Mouse (Mus musculus) thymus, adult 2 months (tissue): Measurements from ENCODE around the gene Lias. TPM values are rescaled to one million over a fixed set of nuclear protein-coding genes. Genes with fewer than 3 reads are reported as not detected.
A peak's percentile ranks its signal among the peaks of the same experiment; 100 is the strongest.

Experiments used
- DNase-seq: peaks from one replicate; pipeline ENCODE4 v3.0.0; 2021
- H3K27ac ChIP-seq: fragments of 200-500 bp; 2 replicates; pipeline ENCODE4 v1.5.1; 2012; ENCODE audit warnings: low read length, control low read depth; ENCODE audit not compliant: control insufficient read depth, insufficient read depth
- H3K27me3 ChIP-seq: fragments of 200-500 bp; 2 replicates; pipeline ENCODE4 v1.6.1; 2012; ENCODE audit warnings: mild to moderate bottlenecking, low read length, moderate library complexity, mixed read lengths; ENCODE audit not compliant: control insufficient read depth, insufficient read depth
- H3K36me3 ChIP-seq: fragments of 200-500 bp; 2 replicates; pipeline ENCODE4 v1.6.1; 2012; ENCODE audit warnings: mild to moderate bottlenecking, low read length, moderate library complexity; ENCODE audit not compliant: control insufficient read depth, insufficient read depth
- H3K4me1 ChIP-seq: fragments of 200-500 bp; replicated peaks from 2 replicates; pipeline ENCODE4 v1.6.1; 2012; ENCODE audit warnings: low read length; ENCODE audit not compliant: control insufficient read depth, insufficient read depth
- H3K4me3 ChIP-seq: fragments of 200-500 bp; 2 replicates; pipeline ENCODE4 v1.5.1; 2012; ENCODE audit warnings: mild to moderate bottlenecking, low read length, control low read depth, moderate library complexity; ENCODE audit not compliant: control insufficient read depth, insufficient read depth
- CTCF ChIP-seq: fragments of 200-500 bp; IDR thresholded peaks from 2 replicates; pipeline ENCODE4 v1.5.1; 2012; ENCODE audit warnings: mild to moderate bottlenecking, control low read depth, low read length, moderate library complexity, borderline replicate concordance; ENCODE audit not compliant: control insufficient read depth, poor library complexity, insufficient read depth; ENCODE audit errors: extremely low read depth
- POLR2A ChIP-seq: fragments of 200-500 bp; IDR thresholded peaks from 2 replicates; pipeline ENCODE4 v1.6.1; 2012; ENCODE audit warnings: mild to moderate bottlenecking, low read length, control low read depth, moderate library complexity; ENCODE audit not compliant: control insufficient read depth, poor library complexity, insufficient read depth; ENCODE audit errors: extremely low read depth
- WGBS: fragments of 180-500 bp; shearing (Covaris S2); methylation state at CpG from one replicate; pipeline ENCODE4 v1.1.7; 2018; 5-methylcytosine and 5-hydroxymethylcytosine counted together
- polyA plus RNA-seq: library from polyadenylated mRNA; depleted of rRNA; stranded (reverse); fragments of >200 nt; gene quantifications from 2 replicates; pipeline ENCODE4 v1.2.3, GENCODE M21; 2012

Gene Lias
- polyA plus RNA-seq, 1 experiment, result 14.7 TPM

DNA sequence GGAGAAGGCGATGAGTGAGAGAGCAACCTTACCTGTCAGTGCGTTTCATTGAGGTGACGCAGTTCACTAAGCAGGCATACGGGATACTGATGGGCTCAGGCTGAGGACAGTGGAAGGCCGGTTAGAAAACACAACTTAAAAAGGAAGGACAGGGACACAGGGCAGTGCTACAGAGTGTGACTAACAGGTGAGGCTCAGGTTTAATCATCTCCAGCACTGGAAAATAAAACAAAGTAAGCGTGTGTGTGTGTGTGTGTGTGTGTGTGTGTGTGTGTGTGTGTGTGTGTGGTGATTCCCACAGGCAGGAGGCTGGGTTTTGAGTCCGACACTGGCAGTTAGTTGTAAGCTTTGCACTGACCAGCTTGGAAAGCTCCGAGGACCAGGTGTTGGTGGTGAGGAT lies 31.5 kb downstream of the Lias start:
- no peak overlapping the region for H3K4me3 ChIP-seq
- no peaks in the 10 kb centered on the region for H3K27me3 ChIP-seq
- H3K36me3 ChIP-seq, result no peaks in the 10 kb centered on the region
- no peaks in the 10 kb centered on the region for H3K4me1 ChIP-seq
- TF ChIP-seq POLR2A (no peak), CTCF (no peak)
- no peak for DNase-seq
- H3K27ac ChIP-seq, result no peak overlapping the region
- 95% methylated on average over 8 of the region's 8 CpGs for WGBS

DNA sequence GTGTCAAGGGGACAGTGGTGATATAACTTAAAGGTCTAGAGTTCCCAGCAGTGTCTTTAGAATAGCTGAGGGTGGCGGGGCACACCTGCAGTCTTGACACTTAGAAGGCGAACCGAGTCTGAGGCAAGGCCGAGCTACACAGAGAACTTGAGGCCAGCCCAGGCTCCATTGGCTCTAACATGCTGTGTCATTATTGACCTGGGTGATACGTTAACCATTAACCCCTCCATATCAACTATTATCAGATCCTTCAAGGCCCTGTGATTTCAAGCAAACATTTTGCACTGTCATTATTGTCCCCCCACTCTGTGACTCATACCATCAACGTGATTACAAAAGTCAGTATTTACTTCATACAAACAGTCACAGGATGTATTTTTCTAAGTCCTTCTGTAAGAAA lies 32.9 kb downstream of the Lias start:
- WGBS, result 94% methylated on average over 6 of the region's 6 CpGs
- no peak for DNase-seq
- Histone ChIP-seq H3K27ac (no peak overlapping the region), H3K36me3 (no peaks in the 10 kb centered on the region), H3K4me1 (no peaks in the 10 kb centered on the region), H3K27me3 (no peaks in the 10 kb centered on the region), H3K4me3 (no peak overlapping the region)
- TF ChIP-seq POLR2A (no peak), CTCF (no peak)

DNA sequence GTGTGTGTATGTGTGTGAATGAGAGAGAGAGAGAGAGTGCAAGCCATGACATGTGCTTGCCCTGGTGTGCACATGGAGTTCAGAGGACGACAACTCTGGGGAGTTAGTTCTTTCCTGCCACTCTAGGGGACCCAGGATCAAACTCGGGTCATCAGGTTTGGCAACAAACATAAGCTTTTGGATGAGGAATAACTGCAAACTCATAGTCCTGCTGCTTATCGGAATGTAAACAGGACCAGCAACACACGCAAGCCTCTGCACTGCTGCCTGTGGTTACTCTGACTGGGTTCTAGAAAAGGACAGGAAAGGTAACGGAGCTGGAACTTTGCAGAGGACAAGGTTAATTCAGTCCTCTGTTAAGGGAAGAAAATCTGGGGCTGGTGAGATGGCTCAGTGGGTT lies 34.0 kb downstream of the Lias start:
- Histone ChIP-seq H3K4me3 (no peak overlapping the region), H3K36me3 (no peaks in the 10 kb centered on the region), H3K4me1 (no peaks in the 10 kb centered on the region), H3K27me3 (no peaks in the 10 kb centered on the region), H3K27ac (no peak overlapping the region)
- TF ChIP-seq POLR2A (no peak), CTCF (no peak)
- no peak for DNase-seq
- 97% methylated on average over 5 of the region's 5 CpGs for WGBS

DNA sequence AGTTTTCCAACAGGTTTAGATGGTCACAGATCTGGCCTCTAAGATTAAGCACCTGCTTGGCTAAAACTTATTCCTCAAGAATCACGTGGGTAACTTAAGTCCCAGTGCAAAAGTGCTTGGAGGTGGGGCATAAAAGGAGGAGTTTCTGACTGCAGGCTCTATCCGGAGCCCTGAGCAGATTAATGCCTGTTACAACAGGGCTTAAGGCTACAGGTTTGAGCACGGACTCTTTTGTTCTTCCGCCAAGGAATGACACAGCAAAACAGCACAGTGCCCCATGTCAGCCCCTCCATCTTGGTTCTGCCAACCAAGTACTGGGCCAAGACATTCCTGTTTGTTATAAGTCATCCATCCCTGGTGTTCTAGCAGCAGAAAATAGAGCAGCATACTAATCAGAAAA lies 37.0 kb downstream of the Lias start:
- no peak overlapping the region for H3K27ac ChIP-seq
- no peaks in the 10 kb centered on the region for H3K4me1 ChIP-seq
- H3K4me3 ChIP-seq, result no peak overlapping the region
- TF ChIP-seq CTCF (no peak), POLR2A (no peak)
- no peak for DNase-seq
- WGBS, result 67% methylated on average over 4 of the region's 4 CpGs
- H3K27me3 ChIP-seq, result no peaks in the 10 kb centered on the region
- no peaks in the 10 kb centered on the region for H3K36me3 ChIP-seq

DNA sequence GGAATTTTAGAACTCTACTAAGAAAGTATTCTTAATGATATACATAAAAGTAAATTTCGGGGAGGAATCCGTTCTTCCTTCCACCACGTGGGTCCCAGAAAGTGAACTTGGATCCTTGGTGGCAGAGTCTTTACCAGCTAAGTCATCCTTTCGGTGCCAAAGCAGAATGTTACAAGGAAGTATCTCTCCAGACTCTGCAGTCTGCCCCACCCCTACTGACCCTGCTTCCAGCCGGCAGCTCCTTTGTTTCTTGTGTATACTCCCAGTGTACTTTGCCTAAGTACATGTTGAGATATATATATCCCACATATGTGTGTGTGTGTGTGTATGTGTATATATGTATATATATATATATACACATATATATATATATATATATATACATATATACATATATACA lies 38.1 kb downstream of the Lias start:
- Histone ChIP-seq H3K27me3 (no peaks in the 10 kb centered on the region), H3K4me1 (no peaks in the 10 kb centered on the region), H3K4me3 (no peak overlapping the region), H3K36me3 (no peaks in the 10 kb centered on the region), H3K27ac (no peak overlapping the region)
- no peak for DNase-seq
- 95% methylated on average over 5 of the region's 5 CpGs for WGBS
- no peak for TF ChIP-seq CTCF
- no peak for TF ChIP-seq POLR2A

DNA sequence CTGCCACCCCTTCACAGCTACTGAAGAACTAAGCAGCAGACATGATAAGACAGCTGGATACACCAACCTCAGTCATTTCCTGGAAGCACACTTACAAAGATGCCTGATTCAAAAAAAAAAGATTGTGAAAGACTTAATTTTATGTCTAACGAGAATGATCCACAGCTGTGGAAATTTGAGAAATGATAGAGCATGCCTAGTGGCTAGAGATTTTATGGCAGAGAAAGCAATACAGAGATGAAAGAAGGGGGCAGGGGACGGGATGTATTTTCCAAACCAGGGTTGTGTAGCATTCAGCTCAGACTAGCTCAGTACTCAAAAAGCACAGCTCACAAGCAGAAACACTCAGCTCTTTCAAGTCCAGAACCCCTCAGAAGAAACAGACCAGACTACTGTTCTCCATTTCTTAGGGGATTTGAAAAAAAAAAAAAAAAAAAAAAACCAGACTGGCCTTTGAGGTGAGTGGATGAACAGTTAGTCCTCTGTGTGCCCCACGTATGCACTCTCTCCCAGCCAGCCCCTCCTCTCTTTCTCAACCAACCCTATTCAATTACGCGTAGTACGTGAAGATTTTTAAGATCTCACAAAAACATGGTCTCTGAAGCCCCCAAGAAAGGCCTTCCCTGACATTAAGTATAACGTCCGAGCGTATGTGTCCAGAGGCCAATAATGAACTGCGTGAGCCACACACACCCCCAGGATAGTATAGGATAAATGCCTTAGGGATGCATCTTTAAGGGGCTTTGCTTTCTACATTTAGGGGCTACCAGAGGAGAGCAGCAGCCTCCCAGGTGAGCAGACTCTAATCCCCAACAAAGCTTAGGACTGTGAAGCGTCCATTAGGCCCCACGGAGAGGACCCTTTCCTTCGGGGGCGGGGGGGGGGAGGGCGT lies 43.4 kb downstream of the Lias start:
- TF ChIP-seq CTCF (no peak), POLR2A (no peak)
- WGBS, result 13% methylated on average over 15 of the region's 15 CpGs
- Histone ChIP-seq H3K27ac (no peak overlapping the region), H3K36me3 (no peaks in the 10 kb centered on the region), H3K4me1 (peaks cover 8% of the 10 kb centered on the region), H3K4me3 (peak overlapping the region; percentile 83), H3K27me3 (no peaks in the 10 kb centered on the region)
- DNase-seq, result peak; percentile 1
